Mouse (Mus musculus) liver, adult 2 months (tissue): ENCODE results near the gene Klf2.

Experiments used
- CTCF ChIP-seq: fragments of 200-500 bp; IDR thresholded peaks from 2 replicates; pipeline ENCODE4 v1.5.1; 2011; ENCODE audit warnings: low read depth, low read length, control low read depth
- POLR2A ChIP-seq: fragments of 200-500 bp; IDR thresholded peaks from 2 replicates; pipeline ENCODE4 v1.6.1; 2011; ENCODE audit warnings: low read length, control low read depth; ENCODE audit not compliant: insufficient read depth; ENCODE audit errors: extremely low read depth

- no peak for TF ChIP-seq POLR2A
- no peak for TF ChIP-seq CTCF
Measured at GRCm38 (mm10) chr8:72319921-72320802, 1.3 kb downstream of the Klf2 start.
